Mouse (Mus musculus) spleen, adult 2 months (tissue): ENCODE data around the gene B430218F22Rik.

Experiments used
- CTCF ChIP-seq: fragments of 200-500 bp; IDR thresholded peaks from 2 replicates; pipeline ENCODE4 v1.5.1; 2011; ENCODE audit warnings: mild to moderate bottlenecking, inconsistent platforms; ENCODE audit not compliant: insufficient read depth, insufficient read length, insufficient replicate concordance; ENCODE audit errors: extremely low read depth
- POLR2A ChIP-seq: fragments of 200-500 bp; IDR thresholded peaks from 2 replicates; pipeline ENCODE4 v1.6.1; 2011; ENCODE audit warnings: low read depth, low read length, inconsistent platforms

DNA sequence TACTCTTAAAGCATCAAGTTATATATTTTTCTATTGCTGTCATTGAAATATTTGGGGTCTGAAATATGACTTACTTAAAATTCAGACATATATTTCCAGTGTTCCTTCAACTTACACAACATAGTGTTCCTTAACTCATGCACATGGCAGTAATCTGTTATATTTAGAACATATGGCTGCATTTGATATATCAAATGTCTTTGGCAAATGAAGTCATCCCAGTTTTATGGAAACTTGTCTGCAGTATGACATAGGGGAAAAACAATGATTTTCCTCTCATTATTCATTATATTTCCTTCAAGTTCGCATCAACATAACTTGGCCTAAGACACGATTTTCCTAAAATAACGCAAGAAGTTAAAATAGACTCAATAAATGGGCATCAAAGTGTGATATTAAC, 9.4 kb downstream of the B430218F22Rik start:
- no peak for TF ChIP-seq POLR2A
- no peak for TF ChIP-seq CTCF
